Mouse (Mus musculus) spleen, adult 2 months (tissue): ENCODE data around the gene Palb2.

Experiments
- CTCF ChIP-seq: fragments of 200-500 bp; IDR thresholded peaks from 2 replicates; pipeline ENCODE4 v1.5.1; 2011; ENCODE audit warnings: mild to moderate bottlenecking, inconsistent platforms; ENCODE audit not compliant: insufficient read depth, insufficient read length, insufficient replicate concordance; ENCODE audit errors: extremely low read depth
- POLR2A ChIP-seq: fragments of 200-500 bp; IDR thresholded peaks from 2 replicates; pipeline ENCODE4 v1.6.1; 2011; ENCODE audit warnings: low read depth, low read length, inconsistent platforms

DNA sequence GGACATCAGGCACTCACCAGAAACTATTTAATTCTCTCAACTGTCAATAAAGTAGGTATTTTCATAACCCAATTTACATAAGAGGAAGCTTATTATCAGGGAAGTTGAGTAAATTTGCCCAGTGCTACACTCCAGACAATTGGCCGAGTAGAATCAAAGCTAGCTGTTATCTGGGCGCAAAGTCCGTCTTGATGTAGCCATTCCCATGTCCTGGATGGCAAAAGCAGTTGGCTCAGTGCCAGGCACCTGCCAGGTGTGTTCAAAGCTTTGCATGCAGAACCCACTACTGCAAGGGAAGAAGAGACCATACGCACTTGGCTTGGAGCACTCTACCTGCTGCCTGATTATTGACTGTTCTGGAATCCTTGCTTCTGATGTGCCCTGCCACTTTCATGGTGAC, 19.7 kb upstream of the Palb2 start:
- TF ChIP-seq POLR2A (no peak), CTCF (no peak)
